Mouse (Mus musculus) stomach, embryonic 16.5 days (tissue): ENCODE measurements around the gene Arhgap17. TPM values are rescaled to one million over a fixed set of nuclear protein-coding genes. Genes with fewer than 3 reads are reported as not detected.
A peak's percentile ranks its signal among the peaks of the same experiment; 100 is the strongest.

Source experiments
- ATAC-seq: fragments of 200-750 bp; cut with Nextera tagmentation; 2 replicates; pipeline ENCODE4 v1.8.0; 2017; ENCODE audit warnings: moderate number of reproducible peaks, moderate TSS enrichment; ENCODE audit not compliant: insufficient read depth, low FRiP score
- H3K27ac ChIP-seq: fragments of 300-500 bp; sonication (generic); 2 replicates; pipeline ENCODE4 v1.5.1; 2014; ENCODE audit warnings: low read length
- H3K27me3 ChIP-seq: fragments of 300-500 bp; sonication (generic); 2 replicates; pipeline ENCODE4 v1.6.1; 2014; ENCODE audit warnings: low read length, control low read depth, mixed read lengths; ENCODE audit not compliant: control insufficient read depth, insufficient read depth
- H3K36me3 ChIP-seq: fragments of 300-500 bp; sonication (generic); 2 replicates; pipeline ENCODE4 v1.6.1; 2014; ENCODE audit warnings: low read length; ENCODE audit not compliant: control insufficient read depth, insufficient read depth
- H3K4me1 ChIP-seq: fragments of 300-500 bp; sonication (generic); 2 replicates; pipeline ENCODE4 v1.6.1; 2014; ENCODE audit warnings: low read length, control low read depth, mixed read lengths; ENCODE audit not compliant: control insufficient read depth, insufficient read depth
- H3K4me2 ChIP-seq: fragments of 300-500 bp; sonication (generic); 2 replicates; pipeline ENCODE4 v1.6.1; 2014; ENCODE audit warnings: low read depth, low read length, mixed read lengths
- H3K4me3 ChIP-seq: fragments of 300-500 bp; sonication (generic); replicated peaks from 2 replicates; pipeline ENCODE4 v1.5.1; 2014; ENCODE audit warnings: mild to moderate bottlenecking, low read length
- H3K9ac ChIP-seq: fragments of 300-500 bp; sonication (generic); 2 replicates; pipeline ENCODE4 v1.6.1; 2014; ENCODE audit warnings: low read length
- H3K9me3 ChIP-seq: fragments of 300-500 bp; sonication (generic); replicated peaks from 2 replicates; pipeline ENCODE4 v1.6.1; 2016; ENCODE audit warnings: low read length, control low read depth; ENCODE audit not compliant: control insufficient read depth
- WGBS: fragments of 180-500 bp; shearing (Covaris S2); extraction: QIAGEN DNeasy Blood & Tissue Kit; methylation state at CpG from one replicate; pipeline ENCODE4 v1.1.7; 2014; 5-methylcytosine and 5-hydroxymethylcytosine counted together
- polyA plus RNA-seq: library from polyadenylated mRNA; unstranded; fragments of >200 nt; fragmentation: Nextera tagmentation; extraction: Ambion mirVana; gene quantifications from 2 replicates; pipeline ENCODE4 v1.2.1, GENCODE M21; 2015

Gene Arhgap17
- polyA plus RNA-seq, 1 experiment from 2014 or later, result 17.7 TPM

GRCm38 (mm10) chr7:123353879-123354278 lies 15.8 kb downstream of the Arhgap17 start:
- no peak overlapping the region for H3K9ac ChIP-seq
- H3K4me2 ChIP-seq, result no peak overlapping the region
- peaks cover 6% of the 10 kb centered on the region; the same call in 1 of the 2 replicates for H3K4me1 ChIP-seq
- ATAC-seq, result peak; percentile 62; the same call in 1 of the 2 replicates
- H3K9me3 ChIP-seq, result no peaks in the 10 kb centered on the region
- no peak overlapping the region for H3K27ac ChIP-seq
- H3K4me3 ChIP-seq, result no peak overlapping the region
- WGBS, result 65% methylated on average over 5 of the region's 5 CpGs
- H3K27me3 ChIP-seq, result no peaks in the 10 kb centered on the region
- no peaks in the 10 kb centered on the region for H3K36me3 ChIP-seq

- no peak overlapping the region for H3K4me2 ChIP-seq
- WGBS, result 95% methylated on average over 4 of the region's 4 CpGs
Observed at GRCm38 (mm10) chr7:123353081-123353480, 16.6 kb downstream of the Arhgap17 start.

GRCm38 (mm10) chr7:123350243-123350642 lies 19.5 kb downstream of the Arhgap17 start:
- 52% methylated on average over 2 of the region's 2 CpGs for WGBS
- ATAC-seq, result no peak
- peaks cover 23% of the 10 kb centered on the region for H3K4me1 ChIP-seq
- no peaks in the 10 kb centered on the region for H3K27me3 ChIP-seq
- no peak overlapping the region for H3K9ac ChIP-seq
- H3K4me3 ChIP-seq, result no peak overlapping the region
- H3K9me3 ChIP-seq, result no peaks in the 10 kb centered on the region
- no peak overlapping the region for H3K27ac ChIP-seq
- H3K36me3 ChIP-seq, result no peaks in the 10 kb centered on the region
- H3K4me2 ChIP-seq, result no peak overlapping the region

More at GRCm38 (mm10) chr7:123353081-123353480, 16.6 kb downstream of the Arhgap17 start:
- Histone ChIP-seq H3K36me3 (no peaks in the 10 kb centered on the region), H3K27ac (no peak overlapping the region), H3K9ac (no peak overlapping the region), H3K9me3 (no peaks in the 10 kb centered on the region), H3K27me3 (no peaks in the 10 kb centered on the region), H3K4me3 (no peak overlapping the region), H3K4me1 (peaks cover 6% of the 10 kb centered on the region; the same call in 1 of the 2 replicates)
- ATAC-seq, result no peak

GRCm38 (mm10) chr7:123349813-123350212 lies 19.9 kb downstream of the Arhgap17 start:
- no peak for ATAC-seq
- no peaks in the 10 kb centered on the region for H3K9me3 ChIP-seq
- WGBS, result 64% methylated on average over 11 of the region's 11 CpGs
- H3K36me3 ChIP-seq, result no peaks in the 10 kb centered on the region
- H3K4me2 ChIP-seq, result no peak overlapping the region
- no peak overlapping the region for H3K4me3 ChIP-seq
- peaks cover 23% of the 10 kb centered on the region for H3K4me1 ChIP-seq
- H3K27ac ChIP-seq, result no peak overlapping the region
- H3K9ac ChIP-seq, result no peak overlapping the region
- H3K27me3 ChIP-seq, result no peaks in the 10 kb centered on the region

- ATAC-seq, result 0 out of 2 replicates have a peak, but pooled peaks have one; percentile 58
Observed at GRCm38 (mm10) chr7:123346631-123347290, 23.0 kb downstream of the Arhgap17 start.

GRCm38 (mm10) chr7:123345041-123345544 lies 24.6 kb downstream of the Arhgap17 start:
- WGBS, result 76% methylated on average over 3 of the region's 3 CpGs
- H3K4me1 ChIP-seq, result peaks cover 29% of the 10 kb centered on the region

More at GRCm38 (mm10) chr7:123346631-123347290, 23.0 kb downstream of the Arhgap17 start:
- Histone ChIP-seq H3K9me3 (no peaks in the 10 kb centered on the region), H3K36me3 (no peaks in the 10 kb centered on the region), H3K27me3 (no peaks in the 10 kb centered on the region), H3K27ac (peak overlapping the region; percentile 54; the same call in 1 of the 2 replicates), H3K4me1 (peaks cover 22% of the 10 kb centered on the region), H3K4me2 (0 out of 2 replicates have a peak overlapping the region, but pooled peaks have one; percentile 8), H3K9ac (0 out of 2 replicates have a peak overlapping the region, but pooled peaks have one; percentile 28), H3K4me3 (no peak overlapping the region)
- WGBS, result 49% methylated on average over 7 of the region's 7 CpGs

GRCm38 (mm10) chr7:123344079-123344780 lies 25.5 kb downstream of the Arhgap17 start:
- Histone ChIP-seq H3K27me3 (no peaks in the 10 kb centered on the region), H3K4me1 (peaks cover 29% of the 10 kb centered on the region), H3K9me3 (no peaks in the 10 kb centered on the region), H3K9ac (no peak overlapping the region), H3K36me3 (no peaks in the 10 kb centered on the region), H3K27ac (no peak overlapping the region), H3K4me3 (no peak overlapping the region), H3K4me2 (no peak overlapping the region)
- no peak; the same call in 1 of the 2 replicates for ATAC-seq
- WGBS, result 82% methylated on average over 5 of the region's 5 CpGs

More at GRCm38 (mm10) chr7:123345041-123345544, 24.6 kb downstream of the Arhgap17 start:
- ATAC-seq, result no peak
- Histone ChIP-seq H3K4me3 (no peak overlapping the region), H3K36me3 (no peaks in the 10 kb centered on the region), H3K27ac (no peak overlapping the region), H3K9ac (no peak overlapping the region), H3K4me2 (no peak overlapping the region), H3K27me3 (no peaks in the 10 kb centered on the region), H3K9me3 (no peaks in the 10 kb centered on the region)

- H3K27ac ChIP-seq, result no peak overlapping the region
- no peaks in the 10 kb centered on the region for H3K36me3 ChIP-seq
- H3K4me2 ChIP-seq, result no peak overlapping the region
- no peak for ATAC-seq
- H3K27me3 ChIP-seq, result no peaks in the 10 kb centered on the region
- no peaks in the 10 kb centered on the region for H3K9me3 ChIP-seq
- H3K4me3 ChIP-seq, result no peak overlapping the region
- WGBS, result 55% methylated on average over 5 of the region's 5 CpGs
- no peak overlapping the region for H3K9ac ChIP-seq
- H3K4me1 ChIP-seq, result peaks cover 28% of the 10 kb centered on the region
Observed at GRCm38 (mm10) chr7:123341896-123342295, 27.8 kb downstream of the Arhgap17 start.

- WGBS, result 57% methylated on average over 8 of the region's 8 CpGs
- ATAC-seq, result no peak
- no peaks in the 10 kb centered on the region for H3K27me3 ChIP-seq
- H3K9me3 ChIP-seq, result no peaks in the 10 kb centered on the region
- no peaks in the 10 kb centered on the region for H3K36me3 ChIP-seq
- no peak overlapping the region for H3K9ac ChIP-seq
- no peak overlapping the region for H3K4me3 ChIP-seq
- no peak overlapping the region for H3K27ac ChIP-seq
- peaks cover 18% of the 10 kb centered on the region for H3K4me1 ChIP-seq
- H3K4me2 ChIP-seq, result no peak overlapping the region
Observed at GRCm38 (mm10) chr7:123338351-123338750, 31.4 kb downstream of the Arhgap17 start.
